Mouse (Mus musculus) ES-Bruce4 (cell line): ENCODE data around the gene Iah1.

Experiments
- CTCF ChIP-seq: IDR thresholded peaks from one replicate; pipeline ENCODE4 v1.8.1; 2011; ENCODE audit warnings: low read depth, low read length
- EP300 ChIP-seq: IDR thresholded peaks from 2 replicates; pipeline ENCODE4 v1.6.1; 2011; ENCODE audit warnings: low read depth, low read length; ENCODE audit not compliant: insufficient read depth
- POLR2A ChIP-seq: IDR thresholded peaks from one replicate; pipeline ENCODE4 v1.8.1; 2011; ENCODE audit warnings: low read length; ENCODE audit not compliant: insufficient read depth

- TF ChIP-seq POLR2A (no peak), CTCF (no peak), EP300 (no peak)
These were observed 10.4 kb upstream of the Iah1 start for GRCm38 (mm10) chr12:21305741-21306140.
